Mouse (Mus musculus) thymus, adult 18-20 months (tissue): ENCODE data around the gene Astn2.

Experiments used
- DNase-seq, 2 experiments: peaks; one replicate each; pipeline ENCODE4 v3.0.0; 2022; ENCODE audit warnings: mixed read lengths in 2 of 2

The Astn2 gene

DNA sequence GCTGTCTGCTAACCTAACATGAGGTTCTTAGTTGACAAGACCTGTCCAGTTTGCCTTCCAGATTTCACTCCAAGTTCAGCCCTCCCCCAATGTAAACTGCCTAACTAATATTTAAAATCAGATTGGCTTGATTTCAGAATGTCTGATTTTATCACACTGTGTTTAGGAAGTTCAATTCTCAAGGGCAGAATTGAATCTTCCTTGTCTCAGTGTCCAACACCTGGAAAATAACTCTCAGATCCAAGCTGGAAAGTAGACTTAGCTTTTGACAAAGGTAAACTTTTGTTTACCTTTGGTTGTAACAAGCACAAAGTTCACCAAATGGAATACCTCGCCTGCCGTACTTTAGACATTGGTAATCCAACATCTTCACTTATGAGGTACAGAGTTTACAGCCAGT, 1027.8 kb downstream of the Astn2 start:
- no peak for DNase-seq

DNA sequence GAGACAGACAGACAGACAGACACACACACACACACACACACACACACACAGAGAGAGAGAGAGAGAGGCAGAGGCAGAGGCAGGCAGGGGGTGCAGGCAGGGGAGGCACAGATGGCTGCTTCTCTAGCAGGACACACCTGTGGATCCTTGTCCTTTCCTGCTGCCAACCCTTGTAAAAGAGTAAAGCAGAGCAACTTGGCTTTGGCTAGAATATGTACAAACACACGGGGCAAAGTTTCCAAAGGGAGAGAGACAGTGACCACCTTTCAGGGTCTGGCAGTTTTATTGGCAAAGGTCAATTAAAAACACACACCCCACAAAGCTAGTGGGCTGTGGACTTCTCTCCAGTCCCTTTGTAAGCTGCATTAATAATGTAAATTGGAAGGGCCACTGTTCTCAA, 1030.6 kb downstream of the Astn2 start:
- DNase-seq, result no peak

DNA sequence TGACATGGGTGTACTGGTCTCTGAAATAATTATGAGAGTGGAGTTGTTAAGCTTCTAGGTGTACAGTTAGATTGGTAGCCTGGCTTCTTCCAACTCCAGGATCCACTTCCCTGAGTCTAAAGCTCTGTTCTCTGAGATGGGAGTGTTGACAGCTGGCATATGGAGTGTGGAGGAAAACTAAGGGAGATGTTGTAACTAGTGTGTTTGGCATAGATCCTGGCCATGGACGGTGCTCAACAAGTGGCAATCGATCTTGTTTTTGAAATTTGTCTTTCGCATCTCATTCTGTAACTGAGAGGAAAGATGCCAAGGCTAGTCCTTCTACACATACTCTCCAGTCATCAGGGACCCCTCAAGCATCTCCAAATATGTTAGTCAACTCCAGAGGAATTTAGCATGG, 1031.7 kb downstream of the Astn2 start:
- DNase-seq, result no peak

DNA sequence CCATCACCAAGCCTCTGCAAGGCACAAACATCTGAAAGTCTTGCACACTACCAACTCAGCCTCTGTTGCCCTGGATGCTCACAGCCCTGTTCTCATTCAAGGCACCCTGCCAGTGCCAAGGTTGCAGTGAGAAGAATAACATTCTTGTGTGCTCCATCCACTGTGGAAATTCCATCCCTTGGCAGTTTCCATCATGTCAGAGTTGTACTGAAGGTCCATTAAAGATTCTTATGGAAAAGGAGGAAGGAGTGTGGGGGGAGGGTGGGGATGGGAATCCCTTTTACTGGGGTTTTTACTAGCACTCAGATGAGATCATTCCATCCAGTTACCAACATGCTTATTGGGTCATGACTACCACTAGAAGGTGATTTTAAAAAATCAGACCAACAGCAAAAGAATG, 1037.3 kb downstream of the Astn2 start:
- no peak for DNase-seq

DNA sequence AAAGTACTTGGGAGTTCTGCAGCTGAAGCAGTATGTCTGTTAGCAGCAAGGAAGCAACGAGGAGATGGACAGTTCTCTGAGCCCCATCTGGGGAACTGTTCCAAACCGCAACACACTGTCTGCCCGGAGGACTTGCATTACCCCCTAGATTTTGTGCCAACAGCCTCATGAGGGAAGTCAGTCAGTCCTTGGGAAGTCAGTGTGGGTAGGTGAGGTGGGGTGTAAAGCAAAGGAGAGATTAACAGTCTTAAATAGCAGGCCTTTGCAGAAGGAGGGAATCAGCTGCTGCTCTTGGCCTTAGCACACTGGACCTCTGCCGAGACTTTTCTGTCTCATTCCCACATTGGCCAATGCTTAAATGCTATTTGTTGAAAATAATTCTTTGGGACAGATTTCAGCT, 1049.8 kb downstream of the Astn2 start:
- no peak for DNase-seq

DNA sequence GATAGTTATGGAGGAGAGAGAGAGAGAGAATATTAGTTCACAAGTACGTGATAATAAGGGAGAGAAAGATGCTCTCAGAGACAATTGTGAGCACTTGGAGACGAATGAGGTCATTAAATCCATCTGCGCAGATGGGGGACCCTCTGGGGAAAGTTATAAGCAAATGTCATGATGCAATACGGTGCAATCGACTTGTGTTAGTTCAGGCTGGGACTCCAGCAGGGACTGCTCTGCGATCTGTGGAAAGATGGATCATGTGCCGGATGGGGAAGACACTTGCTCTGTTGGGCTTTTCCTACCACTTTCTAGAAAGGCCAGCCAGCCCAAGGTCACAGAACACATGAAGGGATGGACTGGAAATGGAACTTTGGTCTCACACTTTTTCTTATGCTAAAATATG, 1053.9 kb downstream of the Astn2 start:
- DNase-seq, result no peak

DNA sequence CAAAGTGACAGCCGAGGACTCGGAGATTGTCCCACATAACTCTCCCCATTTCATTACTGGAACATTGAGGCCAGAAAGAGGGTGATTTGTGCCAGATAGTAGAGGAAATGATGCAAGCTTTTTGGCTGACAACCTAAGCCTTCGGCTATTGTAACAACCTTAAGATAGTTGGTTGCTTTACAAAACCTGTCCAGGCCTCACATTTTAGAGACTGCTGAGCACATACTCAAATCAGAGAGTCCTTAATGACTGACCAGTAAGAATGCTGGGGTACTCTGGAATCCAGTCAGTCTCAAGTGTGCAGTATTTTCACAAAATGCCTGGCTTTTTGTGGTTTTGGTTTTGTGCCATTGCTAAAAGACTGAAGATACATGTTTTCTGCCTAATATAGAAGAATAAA, 1062.6 kb downstream of the Astn2 start:
- DNase-seq, result no peak

DNA sequence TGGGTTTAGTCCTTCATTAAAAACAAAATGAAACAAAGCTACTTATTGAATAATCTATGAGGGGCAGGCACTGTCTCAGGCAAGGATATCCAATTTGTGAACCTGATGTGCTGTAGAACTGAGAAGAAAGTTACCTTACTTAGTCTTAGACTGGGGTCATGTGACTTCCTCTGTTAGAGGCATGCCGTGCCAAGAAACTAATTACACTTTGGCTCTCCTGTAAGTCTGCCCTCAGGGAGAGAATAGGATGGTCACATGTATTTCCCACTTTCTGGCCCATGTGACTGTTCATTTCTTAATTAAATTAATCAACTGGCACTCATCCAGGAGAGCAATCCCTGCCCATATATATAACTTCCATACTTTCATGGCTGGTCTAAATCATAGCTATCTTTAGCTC, 1070.7 kb downstream of the Astn2 start:
- DNase-seq, result no peak
